Mouse (Mus musculus): ENCODE results near the gene Plpp2. TPM values are rescaled to one million over a fixed set of nuclear protein-coding genes. Genes with fewer than 3 reads are reported as not detected.

Gene Plpp2
- polyA plus RNA-seq, 1 experiment: 2.6 TPM

DNA sequence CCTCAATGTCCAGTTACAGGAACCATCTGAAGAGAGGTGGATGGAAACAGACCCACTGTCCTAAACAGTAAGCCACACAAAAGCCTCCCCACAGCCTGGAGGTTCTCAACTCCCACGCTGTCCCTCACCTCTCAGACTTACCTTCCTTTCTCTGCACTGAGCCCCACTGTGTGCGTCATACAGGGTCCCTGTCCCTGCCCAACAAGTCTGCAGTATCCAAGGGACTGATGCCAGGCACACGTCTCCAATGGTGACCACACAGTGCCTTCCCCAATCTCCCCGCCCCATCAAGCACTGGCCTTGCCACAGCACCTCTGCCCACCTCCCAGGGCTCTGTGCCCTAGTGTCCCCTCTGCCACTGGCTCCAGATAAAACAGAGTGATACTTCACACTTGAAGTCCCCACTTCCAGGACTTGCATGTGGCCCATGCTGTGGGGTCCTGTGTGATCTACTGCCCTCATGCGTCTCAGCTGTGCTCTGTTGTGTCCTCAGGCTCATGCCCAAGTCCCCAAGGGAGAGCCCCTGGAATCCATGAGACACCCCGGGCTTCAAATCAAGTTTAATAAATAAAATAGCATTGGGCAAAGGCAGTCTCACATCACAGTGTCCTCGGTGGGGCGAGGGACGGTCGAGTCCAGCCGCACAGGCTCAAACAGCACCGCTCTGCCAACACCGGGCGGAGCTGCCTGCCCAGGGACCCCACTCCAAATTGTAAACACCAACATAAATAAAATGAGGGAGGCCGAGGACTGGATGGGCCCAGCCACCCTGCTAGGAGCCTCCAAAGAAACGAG lies 6.3 kb upstream of the Plpp2 start:
- WGBS: 87% methylated on average over 16 of the region's 16 CpGs
- no peak overlapping the region for H3K4me3 ChIP-seq (replicated peaks; ENCODE audit: control insufficient read depth, low read depth, low read length)
- H3K27ac ChIP-seq (ENCODE audit: control insufficient read depth, insufficient read depth, low read depth, low read length, poor library complexity): no peak overlapping the region
- H3K4me1 ChIP-seq (ENCODE audit: control insufficient read depth, insufficient read depth, low read length): no peaks in the 10 kb centered on the region; the same call in 1 of the 2 replicates
- TF ChIP-seq POLR2A (IDR thresholded peaks at IDR 0.05; ENCODE audit: borderline replicate concordance, control insufficient read depth, low read depth, low read length): no peak
- TF ChIP-seq CTCF (IDR thresholded peaks at IDR 0.05; ENCODE audit: control insufficient read depth, insufficient read depth, low read length): no peak

DNA sequence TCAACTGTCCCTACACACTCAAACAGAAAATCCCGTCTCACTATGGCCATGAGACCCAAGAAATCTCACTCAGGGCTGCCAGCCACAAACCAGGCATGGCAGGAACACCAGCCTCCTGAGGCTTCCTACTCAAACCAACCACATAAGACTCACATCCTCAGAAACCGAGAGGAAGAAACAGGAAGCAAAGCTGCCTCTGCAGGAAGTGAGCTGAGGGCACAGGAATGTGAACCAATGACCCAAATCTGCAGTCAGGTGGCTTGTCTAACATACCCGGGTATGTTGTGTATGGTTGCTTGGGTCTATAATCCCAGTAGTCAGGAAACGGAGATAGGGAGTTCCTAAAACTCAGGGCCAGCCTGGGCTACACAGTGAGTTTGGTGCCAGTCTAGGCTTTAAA lies 5.3 kb upstream of the Plpp2 start:
- no peak overlapping the region for H3K27ac ChIP-seq (ENCODE audit: control insufficient read depth, insufficient read depth, low read depth, low read length, poor library complexity)
- no peak overlapping the region for H3K4me3 ChIP-seq (replicated peaks; ENCODE audit: control insufficient read depth, low read depth, low read length)
- no peak for TF ChIP-seq POLR2A (IDR thresholded peaks at IDR 0.05; ENCODE audit: borderline replicate concordance, control insufficient read depth, low read depth, low read length)
- no peak for TF ChIP-seq CTCF (IDR thresholded peaks at IDR 0.05; ENCODE audit: control insufficient read depth, insufficient read depth, low read length)
- 5% methylated on average over 4 of the region's 4 CpGs for WGBS
- no peaks in the 10 kb centered on the region; the same call in 1 of the 2 replicates for H3K4me1 ChIP-seq (ENCODE audit: control insufficient read depth, insufficient read depth, low read length)

DNA sequence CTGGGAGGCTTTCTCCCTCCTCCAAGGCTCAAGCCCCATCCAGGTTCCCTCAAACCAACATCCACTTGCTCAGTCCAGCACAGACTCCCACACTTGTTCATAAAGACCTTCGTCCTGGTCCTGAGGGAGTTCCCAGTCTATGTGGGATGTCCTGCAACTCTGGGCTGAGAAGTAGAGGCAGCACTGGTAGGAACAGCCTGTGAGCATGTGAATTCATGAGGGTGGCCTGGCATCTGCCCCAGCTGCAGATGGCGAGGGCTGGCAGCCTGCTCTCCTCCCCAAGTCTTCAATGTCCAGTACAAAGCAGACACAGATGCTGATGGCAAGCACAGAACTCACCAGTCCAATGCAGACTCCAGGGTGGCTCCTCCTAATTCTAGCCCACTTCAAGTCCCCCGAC lies 4.7 kb upstream of the Plpp2 start:
- 70% methylated on average over 3 of the region's 3 CpGs for WGBS
- Histone ChIP-seq H3K4me3 (replicated peaks; ENCODE audit: control insufficient read depth, low read depth, low read length) (no peak overlapping the region), H3K4me1 (ENCODE audit: control insufficient read depth, insufficient read depth, low read length) (no peaks in the 10 kb centered on the region; the same call in 1 of the 2 replicates), H3K27ac (ENCODE audit: control insufficient read depth, insufficient read depth, low read depth, low read length, poor library complexity) (no peak overlapping the region)
- no peak for TF ChIP-seq CTCF (IDR thresholded peaks at IDR 0.05; ENCODE audit: control insufficient read depth, insufficient read depth, low read length)
- no peak for TF ChIP-seq POLR2A (IDR thresholded peaks at IDR 0.05; ENCODE audit: borderline replicate concordance, control insufficient read depth, low read depth, low read length)

DNA sequence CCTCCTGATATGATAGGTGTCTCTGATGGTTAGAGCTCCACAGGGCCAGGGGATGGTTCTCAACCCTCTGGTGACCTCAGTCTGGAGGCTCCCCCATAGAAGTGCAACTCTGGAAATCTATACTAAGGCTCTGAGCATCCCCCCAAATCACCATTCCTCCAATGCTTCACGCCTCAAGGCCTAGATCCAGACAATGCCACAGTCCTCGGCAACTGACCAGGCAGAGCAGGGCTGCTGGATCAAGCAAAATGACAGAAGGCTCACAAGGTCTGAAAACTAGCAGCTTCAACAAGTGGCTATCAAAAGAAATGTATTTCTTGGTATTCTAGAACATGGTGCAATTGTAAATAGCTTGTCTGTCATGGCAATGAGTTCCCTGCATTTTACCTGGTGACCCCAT lies 4.2 kb upstream of the Plpp2 start:
- WGBS: 82% methylated on average over 2 of the region's 2 CpGs
- TF ChIP-seq POLR2A (IDR thresholded peaks at IDR 0.05; ENCODE audit: borderline replicate concordance, control insufficient read depth, low read depth, low read length) (no peak), CTCF (IDR thresholded peaks at IDR 0.05; ENCODE audit: control insufficient read depth, insufficient read depth, low read length) (no peak)
- H3K4me3 ChIP-seq (replicated peaks; ENCODE audit: control insufficient read depth, low read depth, low read length): no peak overlapping the region
- no peaks in the 10 kb centered on the region; the same call in none of the 2 replicates for H3K4me1 ChIP-seq (ENCODE audit: control insufficient read depth, insufficient read depth, low read length)
- H3K27ac ChIP-seq (ENCODE audit: control insufficient read depth, insufficient read depth, low read depth, low read length, poor library complexity): no peak overlapping the region

DNA sequence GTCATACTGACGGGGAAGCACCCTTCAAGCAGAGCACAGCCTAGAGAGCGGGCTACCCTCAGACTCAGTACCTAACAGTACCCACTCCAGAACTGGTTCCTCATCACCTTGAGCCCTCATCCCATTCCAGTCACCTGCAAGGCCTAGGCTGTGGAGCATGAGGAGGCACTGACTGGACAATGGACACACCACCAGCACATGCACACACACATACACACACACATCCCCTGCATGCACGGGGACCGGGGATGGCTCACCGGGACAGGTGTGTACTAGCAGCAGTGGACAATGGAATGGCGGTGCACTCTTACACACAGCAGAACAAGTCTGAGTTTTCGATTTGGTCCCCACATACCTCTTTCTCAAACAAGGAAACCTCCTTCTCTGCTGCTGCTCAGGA lies 3.7 kb upstream of the Plpp2 start:
- H3K27ac ChIP-seq (ENCODE audit: control insufficient read depth, insufficient read depth, low read depth, low read length, poor library complexity): no peak overlapping the region
- 82% methylated on average over 7 of the region's 7 CpGs for WGBS

DNA sequence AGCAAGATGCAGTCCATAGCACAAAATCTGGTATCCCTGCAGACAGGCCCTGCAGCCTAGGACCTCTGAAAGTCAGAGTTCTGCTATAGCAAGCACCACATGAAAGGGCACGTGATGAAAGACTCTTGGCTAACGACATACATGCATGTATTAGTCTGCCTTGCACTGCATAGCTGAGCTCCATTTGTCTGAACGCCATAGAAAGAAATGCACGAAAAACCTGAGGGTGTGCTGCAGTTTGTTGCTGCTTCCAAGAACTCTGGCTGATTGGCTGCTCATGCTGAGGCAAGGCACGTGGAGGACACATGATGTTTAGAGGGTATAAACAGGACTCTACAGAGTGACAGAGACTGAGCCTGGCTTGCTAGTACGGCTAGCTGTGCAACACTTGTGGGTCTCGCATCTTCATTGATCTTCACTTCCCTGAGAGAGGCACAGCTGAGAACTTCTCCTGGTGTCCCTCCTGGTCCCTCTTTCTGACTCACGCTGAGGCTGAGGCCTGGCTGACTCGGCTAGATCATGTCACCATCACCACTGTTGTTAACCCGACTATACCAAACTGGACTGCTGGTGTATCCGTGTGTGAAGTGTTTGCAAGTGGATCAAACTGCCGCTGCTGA lies 3.0 kb upstream of the Plpp2 start:
- H3K27ac ChIP-seq (ENCODE audit: control insufficient read depth, insufficient read depth, low read depth, low read length, poor library complexity): no peak overlapping the region
- no peaks in the 10 kb centered on the region; the same call in none of the 2 replicates for H3K4me1 ChIP-seq (ENCODE audit: control insufficient read depth, insufficient read depth, low read length)
- H3K4me3 ChIP-seq (replicated peaks; ENCODE audit: control insufficient read depth, low read depth, low read length): no peak overlapping the region
- WGBS: 81% methylated on average over 12 of the region's 12 CpGs
- TF ChIP-seq CTCF (IDR thresholded peaks at IDR 0.05; ENCODE audit: control insufficient read depth, insufficient read depth, low read length): no peak
- TF ChIP-seq POLR2A (IDR thresholded peaks at IDR 0.05; ENCODE audit: borderline replicate concordance, control insufficient read depth, low read depth, low read length): no peak

More for the DNA sequence above, 3.7 kb upstream of the Plpp2 start:
- Histone ChIP-seq H3K4me3 (replicated peaks; ENCODE audit: control insufficient read depth, low read depth, low read length) (no peak overlapping the region), H3K4me1 (ENCODE audit: control insufficient read depth, insufficient read depth, low read length) (no peaks in the 10 kb centered on the region; the same call in none of the 2 replicates)
- TF ChIP-seq POLR2A (IDR thresholded peaks at IDR 0.05; ENCODE audit: borderline replicate concordance, control insufficient read depth, low read depth, low read length): no peak
- no peak for TF ChIP-seq CTCF (IDR thresholded peaks at IDR 0.05; ENCODE audit: control insufficient read depth, insufficient read depth, low read length)

DNA sequence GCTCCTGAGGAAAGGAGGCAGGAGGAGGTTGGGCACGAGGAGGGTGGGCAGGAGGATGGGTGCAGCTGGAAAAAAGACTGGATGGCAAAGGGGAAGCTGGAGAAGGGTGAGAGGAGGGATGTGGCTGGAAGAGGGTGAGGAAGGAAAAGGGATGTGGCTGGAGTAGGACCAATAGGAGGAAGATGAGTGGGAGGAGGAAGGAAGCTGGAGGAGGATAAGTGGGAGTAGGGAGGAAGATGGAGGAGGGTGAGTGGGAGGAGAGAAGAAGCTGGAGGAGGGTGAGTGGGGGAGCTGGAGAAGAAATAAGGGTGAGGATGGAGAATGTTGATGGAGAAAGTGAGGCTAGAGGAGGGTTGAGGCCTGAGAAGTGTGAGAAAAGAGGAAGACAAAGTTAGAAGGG lies 1.8 kb upstream of the Plpp2 start:
- no peak for TF ChIP-seq CTCF (IDR thresholded peaks at IDR 0.05; ENCODE audit: control insufficient read depth, insufficient read depth, low read length)
- no peak for TF ChIP-seq POLR2A (IDR thresholded peaks at IDR 0.05; ENCODE audit: borderline replicate concordance, control insufficient read depth, low read depth, low read length)
- Histone ChIP-seq H3K4me1 (ENCODE audit: control insufficient read depth, insufficient read depth, low read length) (no peaks in the 10 kb centered on the region; the same call in none of the 2 replicates), H3K27ac (ENCODE audit: control insufficient read depth, insufficient read depth, low read depth, low read length, poor library complexity) (no peak overlapping the region), H3K4me3 (replicated peaks; ENCODE audit: control insufficient read depth, low read depth, low read length) (no peak overlapping the region)
- 52% methylated on average over 1 of the region's 1 CpGs for WGBS

DNA sequence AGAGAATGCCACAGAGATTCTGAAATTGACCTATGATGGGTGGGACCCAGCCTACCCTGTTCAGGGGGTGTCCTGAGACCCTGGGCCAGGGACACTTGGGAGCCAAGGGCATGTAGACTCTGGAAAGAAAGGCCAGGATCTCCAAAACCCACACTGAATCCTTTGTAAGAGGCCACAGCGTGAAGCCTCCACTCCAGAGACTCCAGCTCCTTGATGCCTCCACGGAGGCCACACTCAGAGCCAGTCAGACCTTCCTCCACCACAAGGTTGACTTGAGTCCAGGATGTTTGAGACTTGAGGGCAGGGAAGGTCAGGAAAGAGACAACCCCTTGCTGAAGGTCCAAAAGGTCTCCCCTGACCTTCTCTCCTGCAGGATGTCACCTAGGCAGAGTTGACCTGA lies 830 bp upstream of the Plpp2 start:
- 66% methylated on average over 2 of the region's 2 CpGs for WGBS
- H3K4me3 ChIP-seq (replicated peaks; ENCODE audit: control insufficient read depth, low read depth, low read length): no peak overlapping the region
- H3K27ac ChIP-seq (ENCODE audit: control insufficient read depth, insufficient read depth, low read depth, low read length, poor library complexity): no peak overlapping the region
- H3K4me1 ChIP-seq (ENCODE audit: control insufficient read depth, insufficient read depth, low read length): no peaks in the 10 kb centered on the region; the same call in none of the 2 replicates
- TF ChIP-seq POLR2A (IDR thresholded peaks at IDR 0.05; ENCODE audit: borderline replicate concordance, control insufficient read depth, low read depth, low read length): no peak
- no peak for TF ChIP-seq CTCF (IDR thresholded peaks at IDR 0.05; ENCODE audit: control insufficient read depth, insufficient read depth, low read length)

Data from bone marrow, adult 2 months (tissue).